ENCODE assay signal across 9 mouse cellular contexts in genomic region chr7:35501995-35502394, GRCm38 (mm10). TPM values are rescaled to one million over a fixed set of nuclear protein-coding genes. Genes with fewer than 3 reads are reported as not detected.
A peak's percentile ranks its signal among the peaks of the same experiment; 100 is the strongest.
DNase-seq lines count a peak whose midpoint lies in the region; ATAC-seq and TF ChIP-seq lines count a peak whose summit lies in the region.
"Had no signal": no experiment of that assay in that cellular context is flagged by ENCODE, and none has a peak within 500 bp of the region (broad histone marks: within the 10 kb centered on the region; RNA-seq: fewer than 3 reads in every experiment).

No protein-coding gene starts in this region.

- H3K4me2 ChIP-seq in intestine, embryonic 15.5 days (replicated peaks), result no peak overlapping the region
- H3K4me2 ChIP-seq: neural tube, embryonic 12.5 days had no signal

- TF ChIP-seq CTCF in heart, adult 2 months (IDR thresholded peaks at IDR 0.05), result peak; percentile 45

- no peak overlapping the region for H3K4me3 ChIP-seq in heart, adult 2 months
- no peak overlapping the region for H3K4me3 ChIP-seq in intestine, embryonic 15.5 days (replicated peaks)
- H3K4me3 ChIP-seq: neural tube, embryonic 12.5 days had no signal

- no peaks in the 10 kb centered on the region for H3K27me3 ChIP-seq in heart, adult 2 months (ENCODE audit: control insufficient read depth, insufficient read depth, low read length)
- no peaks in the 10 kb centered on the region for H3K27me3 ChIP-seq in intestine, embryonic 15.5 days (replicated peaks)
- H3K27me3 ChIP-seq in splenic B cell, adult 2 months (ENCODE audit: control insufficient read depth, insufficient read depth, low read length, poor library complexity, severe bottlenecking), result no peaks in the 10 kb centered on the region; the same call in 1 of the 2 replicates
- H3K27me3 ChIP-seq: neural tube, embryonic 12.5 days had no signal

- no peak overlapping the region for H3K9ac ChIP-seq in heart, adult 2 months (ENCODE audit: low read depth, low read length)
- H3K9ac ChIP-seq in intestine, embryonic 15.5 days, result no peak overlapping the region
- H3K9ac ChIP-seq: neural tube, embryonic 12.5 days had no signal

- no peak for TF ChIP-seq EP300 in heart, adult 2 months (IDR thresholded peaks at IDR 0.05; ENCODE audit: insufficient read depth, low read depth, low read length)

- no peaks in the 10 kb centered on the region for H3K9me3 ChIP-seq in intestine, embryonic 15.5 days
- H3K9me3 ChIP-seq: neural tube, embryonic 12.5 days had no signal

- H3K27ac ChIP-seq in heart, adult 2 months, result no peak overlapping the region
- H3K27ac ChIP-seq in intestine, embryonic 15.5 days, result no peak overlapping the region
- H3K27ac ChIP-seq: neural tube, embryonic 12.5 days had no signal

- no peaks in the 10 kb centered on the region for H3K36me3 ChIP-seq in heart, adult 2 months (ENCODE audit: control insufficient read depth, insufficient read depth, low read length)
- no peaks in the 10 kb centered on the region for H3K36me3 ChIP-seq in intestine, embryonic 15.5 days
- H3K36me3 ChIP-seq in splenic B cell, adult 2 months (ENCODE audit: control insufficient read depth, insufficient read depth, low read length, poor library complexity, severe bottlenecking), result no peaks in the 10 kb centered on the region
- H3K36me3 ChIP-seq: neural tube, embryonic 12.5 days had no signal

- no peaks in the 10 kb centered on the region for H3K4me1 ChIP-seq in heart, adult 2 months (ENCODE audit: control insufficient read depth, insufficient read depth, low read length)
- H3K4me1 ChIP-seq in intestine, embryonic 15.5 days (replicated peaks), result no peaks in the 10 kb centered on the region
- H3K4me1 ChIP-seq: neural tube, embryonic 12.5 days had no signal

- ATAC-seq in intestine, embryonic 15.5 days, result peak; percentile 53; the same call in 1 of the 2 replicates

- no peak for DNase-seq in heart, adult 2 months
- DNase-seq in heart, postnatal 36 days, result no peak
- DNase-seq in right cerebral cortex, postnatal 10 days (ENCODE audit: low spot score in 2 of 2), result peak; percentile 28 to 36
- no peak for DNase-seq in right cerebral cortex, adult 2 months (ENCODE audit: low spot score in 2 of 2)
- peak; percentile 2 for DNase-seq in splenic B cell, adult 2 months (ENCODE audit: low read depth, low spot score)
- no peak for DNase-seq in gastrocnemius, postnatal 36 days
- no peak for DNase-seq in ovary, adult 18-20 months (ENCODE audit: low spot score)

- WGBS in heart, adult 2 months, result 27% methylated on average over 4 of the region's 4 CpGs
- WGBS in intestine, embryonic 15.5 days, result 30% methylated on average over 4 of the region's 4 CpGs

- TF ChIP-seq POLR2A in heart, adult 2 months (IDR thresholded peaks at IDR 0.05; ENCODE audit: insufficient read depth, low read depth, low read length), result no peak

- intact Hi-C loops in heart, adult 2 months (cut with DNase I), result no loop called here
- intact Hi-C loops in heart, postnatal 36 days (cut with DNase I), result loop anchor here (2.0 kb wide), 1 partner anchor 1083 kb away; no protein-coding TSS in a partner anchor
- intact Hi-C loops in gastrocnemius, postnatal 36 days (cut with DNase I), result no loop called here

- H3K79me2 ChIP-seq in heart, adult 2 months (replicated peaks; ENCODE audit: control insufficient read depth, insufficient read depth, low read length), result no peaks in the 10 kb centered on the region

RNA-seq across cellular contexts. Expression of gene Tdrd12, which starts 35.5 kb away (rescaled TPM):
- under 1 TPM in 1 of 2 experiments, not detected in 1; 0.27 TPM for total RNA-seq in heart, adult 2 months (2021)
- polyA plus RNA-seq in heart, adult 2 months (2012; rRNA removed), result not detected in 2 replicates
- not detected for total RNA-seq in heart, postnatal 36 days (2021)
- polyA plus RNA-seq in intestine, embryonic 15.5 days (2015; fragmentation: Nextera tagmentation; extraction: Ambion mirVana), result 0.57 and 1.2 TPM in 2 replicates
- total RNA-seq in gastrocnemius, postnatal 36 days (2021), result not detected

RNA-seq across cellular contexts. Expression of gene Slc7a9, which starts 53.4 kb away (rescaled TPM):
- not detected for total RNA-seq in heart, adult 2 months (2021)
- not detected in 2 replicates for polyA plus RNA-seq in heart, adult 2 months (2012; rRNA removed)
- not detected for total RNA-seq in heart, postnatal 36 days (2021)
- polyA plus RNA-seq in intestine, embryonic 15.5 days (2015; fragmentation: Nextera tagmentation; extraction: Ambion mirVana), result 65.1 and 69.8 TPM in 2 replicates
- total RNA-seq in gastrocnemius, postnatal 36 days (2021), result not detected
- polyA plus RNA-seq: neural tube, embryonic 12.5 days had no signal

RNA-seq across cellular contexts. Expression of gene Nudt19, which starts 54.1 kb away (rescaled TPM):
- 10 to 100 TPM; 63.9 to 73.5 TPM for total RNA-seq in heart, adult 2 months (2021)
- 44.1 and 59.6 TPM in 2 replicates for polyA plus RNA-seq in heart, adult 2 months (2012; rRNA removed)
- total RNA-seq in heart, postnatal 36 days (2021), result 10 to 100 TPM; 66.8 to 82.3 TPM
- 122 and 129 TPM in 2 replicates for polyA plus RNA-seq in intestine, embryonic 15.5 days (2015; fragmentation: Nextera tagmentation; extraction: Ambion mirVana)
- total RNA-seq in gastrocnemius, postnatal 36 days (2021), result 10 to 100 TPM; 39.5 to 40.8 TPM

Comparison
In these comparisons a context has a peak if more than half of its experiments do, and no peak if none do; other contexts are left out.
1. DNase-seq: peak in right cerebral cortex, postnatal 10 days (2 of 2) and splenic B cell, adult 2 months (single experiment); none in heart, adult 2 months (0 of 2), heart, postnatal 36 days (0 of 2), right cerebral cortex, adult 2 months (0 of 2), gastrocnemius, postnatal 36 days (0 of 2) and ovary, adult 18-20 months (single experiment).